Mouse (Mus musculus) layer of hippocampus, adult 8-10 months (tissue): ENCODE measurements around the gene Ubac2. TPM values are rescaled to one million over a fixed set of nuclear protein-coding genes. Genes with fewer than 3 reads are reported as not detected.

ENCODE experiments used
- DNase-seq, 2 experiments: peaks; one replicate each; pipeline ENCODE4 v3.0.0; 2022; ENCODE audit warnings: low spot score in 2 of 2
- total RNA-seq, 4 experiments: library from RNA; stranded (reverse); gene quantifications; 2 replicates each; pipeline ENCODE4 v1.2.4; 2022

Ubac2 gene
- total RNA-seq, 4 experiments from 2014 or later = 40.3 to 47.1 (median 45.1) TPM

DNA sequence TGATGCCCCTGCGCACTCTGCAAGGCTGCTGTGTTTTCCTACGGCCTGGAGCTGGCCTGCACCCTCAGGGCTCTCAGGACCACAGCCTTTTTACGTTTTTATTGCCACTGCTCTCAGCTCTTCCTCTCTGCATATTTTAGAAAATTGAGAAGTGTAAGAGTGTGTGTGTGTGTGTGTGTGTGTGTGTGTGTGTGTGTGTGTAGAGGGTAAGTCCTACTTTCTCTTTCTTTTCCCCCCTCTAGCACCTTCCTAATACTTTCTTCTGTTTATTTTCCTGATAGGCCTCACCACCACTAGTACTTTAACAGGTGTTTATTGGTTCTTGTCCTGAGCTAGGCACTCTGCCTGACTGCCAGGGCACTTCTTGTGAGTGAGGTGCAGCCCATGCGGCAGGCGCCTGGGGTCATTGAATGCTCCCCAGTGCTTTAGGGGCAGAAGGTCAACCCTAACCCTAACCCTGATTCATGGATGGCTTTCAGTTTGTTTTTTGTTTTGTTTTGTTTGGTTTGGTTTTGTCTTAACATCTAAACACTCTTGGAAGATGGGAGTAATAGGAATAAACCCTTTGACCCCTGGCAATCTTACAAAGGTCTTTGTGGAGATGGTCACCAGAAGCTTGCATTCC is 16.2 kb downstream of the Ubac2 start:
- no peak for DNase-seq

DNA sequence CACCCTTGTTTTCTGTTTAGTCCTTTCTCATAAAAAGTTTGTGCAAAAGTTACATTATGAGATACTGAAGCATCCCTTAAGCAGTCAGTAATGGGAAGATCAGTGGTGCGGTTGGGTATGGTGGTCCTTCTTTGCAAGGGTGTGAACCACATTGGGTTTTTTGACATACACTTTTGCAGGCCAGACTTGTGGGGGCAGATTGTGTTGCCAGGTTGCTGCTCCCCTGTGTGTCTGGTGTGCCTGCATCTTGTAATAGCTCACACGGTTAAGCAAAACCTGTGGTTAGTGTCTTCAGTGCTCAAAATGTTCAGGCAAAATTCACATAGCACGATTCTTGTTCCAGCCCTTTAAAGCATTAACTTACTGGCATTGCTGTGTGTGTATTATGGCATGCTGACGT is 16.9 kb downstream of the Ubac2 start:
- DNase-seq = no peak

DNA sequence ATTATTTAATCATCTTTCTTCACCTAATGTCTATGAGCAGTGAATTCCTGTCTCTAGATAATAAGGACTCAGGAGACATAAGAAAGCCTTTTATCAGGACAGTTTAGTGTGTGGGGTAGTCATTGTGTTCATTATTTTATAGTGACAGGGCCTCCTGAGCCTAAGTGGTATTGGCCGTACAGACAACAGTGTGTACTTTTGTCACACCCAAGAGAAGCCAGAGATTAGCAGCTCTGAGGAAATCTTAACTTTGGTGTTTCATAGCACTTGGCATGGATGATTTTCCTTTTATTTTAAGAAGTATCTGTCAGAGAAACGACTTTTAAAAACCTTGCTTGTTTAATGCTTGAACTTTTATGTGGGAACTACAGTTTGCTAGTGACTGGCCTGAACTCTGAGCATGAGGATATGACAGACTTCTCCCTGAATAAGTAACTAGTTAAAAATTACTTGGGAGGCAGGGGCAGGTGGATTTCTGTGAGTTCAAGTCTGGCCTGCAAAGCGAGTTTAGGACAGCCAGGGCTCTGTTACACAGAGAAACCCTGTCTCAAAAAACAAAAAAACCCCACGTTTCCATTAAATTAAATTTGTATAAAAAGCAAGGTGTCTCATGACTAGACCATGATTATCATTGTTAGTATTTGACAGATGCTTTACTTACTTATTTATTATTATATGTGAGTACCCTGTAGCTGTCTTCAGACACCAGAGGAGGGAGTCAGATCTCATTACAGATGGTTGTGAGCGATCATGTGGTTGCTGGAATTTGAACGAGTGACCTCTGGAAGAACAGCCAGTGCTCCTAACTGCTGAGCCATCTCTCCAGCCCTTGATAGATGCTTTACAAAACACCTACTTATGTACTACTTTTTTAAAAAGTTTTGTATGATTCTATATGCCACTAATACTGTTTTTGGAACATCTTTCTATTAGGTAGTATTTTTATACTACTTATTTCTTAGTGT is 18.0 kb downstream of the Ubac2 start:
- no peak for DNase-seq

DNA sequence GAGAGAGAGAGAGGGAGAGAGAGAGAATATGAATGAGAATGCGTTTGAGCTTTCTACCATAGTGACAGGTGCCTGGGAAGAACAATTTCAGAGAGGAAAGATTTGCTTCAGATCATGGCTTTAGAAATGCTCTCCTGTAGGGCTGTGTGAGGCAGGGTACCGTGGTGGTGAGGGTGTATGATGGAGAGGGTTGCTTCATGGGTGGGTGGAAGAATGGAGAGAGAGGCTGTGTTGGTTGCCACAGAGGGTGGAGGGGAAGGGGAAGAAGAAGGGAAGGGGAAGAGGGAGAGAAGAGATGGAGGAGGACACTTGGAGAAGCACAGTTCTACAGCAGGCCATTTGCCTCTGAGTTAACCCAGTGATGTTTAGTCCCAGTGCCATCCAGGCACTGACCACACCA is 19.4 kb downstream of the Ubac2 start:
- no peak for DNase-seq

DNA sequence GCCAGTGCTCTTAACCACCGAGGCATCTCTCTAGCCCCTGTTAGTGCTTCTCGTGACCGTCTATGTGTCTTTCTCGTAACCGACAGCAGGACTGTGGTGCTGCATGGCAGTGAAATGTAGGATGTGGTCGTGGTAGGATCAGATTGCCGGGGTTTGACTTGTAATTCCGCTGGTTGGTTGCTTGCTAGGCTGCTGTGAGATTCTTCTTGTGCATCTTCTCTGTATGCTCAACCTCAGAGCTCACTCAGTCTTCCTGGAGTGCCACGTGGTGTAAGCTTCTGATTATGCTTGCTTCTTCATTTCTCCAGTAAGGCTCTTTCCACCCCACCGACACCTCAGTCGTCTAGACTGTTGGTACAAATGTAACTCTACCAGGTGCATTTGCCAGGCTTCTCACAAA is 20.1 kb downstream of the Ubac2 start:
- DNase-seq = no peak

DNA sequence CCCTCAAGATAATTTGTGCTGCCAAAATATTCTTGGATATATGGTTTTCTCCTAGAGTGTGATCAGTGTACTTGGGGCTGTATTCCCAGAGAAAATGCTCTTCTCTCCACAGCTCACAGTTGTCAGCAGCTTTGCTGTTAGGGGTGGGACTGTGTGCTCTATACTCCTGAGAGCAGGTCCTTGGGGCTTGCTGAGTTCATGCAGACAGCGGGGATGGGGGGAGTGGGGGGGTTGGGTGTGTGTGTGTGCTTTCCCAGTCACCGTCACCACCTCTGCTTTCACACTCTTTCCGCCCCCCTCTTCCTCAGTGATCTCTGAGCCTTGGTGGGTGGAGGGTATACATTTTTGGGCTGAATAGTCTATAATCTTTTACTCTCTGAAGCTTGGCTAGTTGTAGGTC is 20.7 kb downstream of the Ubac2 start:
- DNase-seq = no peak

DNA sequence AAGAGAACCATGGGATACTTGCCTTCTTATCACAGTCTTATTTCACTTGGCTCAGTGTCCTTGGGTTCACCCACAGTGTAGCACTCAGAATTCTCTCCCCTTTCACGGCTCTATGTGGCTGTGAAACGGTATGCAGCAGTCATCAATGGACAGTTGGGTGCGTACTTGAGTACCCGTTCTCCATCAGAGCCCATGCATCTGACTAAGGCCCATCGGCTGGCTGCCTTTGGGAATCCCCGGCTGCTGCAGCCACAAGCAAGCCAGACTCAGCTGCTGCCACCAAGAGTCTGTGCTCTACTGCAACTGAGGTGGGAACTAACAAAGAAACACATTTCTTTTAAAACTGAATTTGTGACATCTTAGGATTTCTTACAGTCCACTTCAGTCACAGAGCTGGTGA is 23.1 kb downstream of the Ubac2 start:
- DNase-seq = no peak

DNA sequence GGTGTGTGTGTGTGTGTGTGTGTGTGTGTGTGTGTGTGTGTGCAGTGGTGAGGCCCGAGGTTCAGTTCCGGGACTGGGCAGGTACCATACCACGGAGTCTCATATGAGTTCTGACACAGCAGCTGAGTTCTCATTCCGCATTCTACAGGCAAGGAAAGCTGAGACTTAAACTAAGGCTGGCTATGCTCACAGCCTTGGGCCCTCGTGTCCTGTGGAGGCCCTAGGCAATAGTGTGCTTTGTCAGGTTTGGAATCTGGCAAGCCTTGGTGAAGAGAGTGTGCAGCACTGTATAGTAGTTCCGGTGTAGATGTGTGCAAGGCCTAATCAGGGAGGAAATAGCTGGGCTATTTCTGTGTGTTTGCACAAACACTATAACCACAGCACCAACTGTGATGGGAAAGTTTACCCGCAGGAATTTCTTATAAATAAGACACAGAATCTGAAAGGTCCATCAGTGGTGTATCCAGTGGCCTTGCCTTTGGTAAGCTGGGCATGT is 25.0 kb downstream of the Ubac2 start:
- no peak for DNase-seq

DNA sequence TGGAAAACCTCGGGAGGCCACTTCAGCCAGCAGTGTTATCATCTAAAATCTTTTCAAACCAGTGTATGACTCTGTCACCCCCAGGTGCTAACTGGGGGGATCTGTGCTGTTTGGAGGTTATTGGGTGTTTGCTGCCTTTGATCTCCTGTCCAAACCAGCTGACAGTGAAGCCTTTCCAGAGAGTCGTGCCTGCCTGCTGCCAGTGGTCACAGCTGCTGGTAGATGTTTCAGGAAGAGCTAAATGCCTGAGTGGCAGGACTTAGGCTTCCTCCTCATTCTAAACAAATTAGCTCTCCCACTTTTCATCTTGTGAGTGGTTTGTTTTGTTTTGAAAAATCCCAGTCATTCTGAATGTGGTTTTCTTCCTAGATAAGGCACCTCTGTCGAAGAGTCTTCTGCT is 26.3 kb downstream of the Ubac2 start:
- DNase-seq = no peak

DNA sequence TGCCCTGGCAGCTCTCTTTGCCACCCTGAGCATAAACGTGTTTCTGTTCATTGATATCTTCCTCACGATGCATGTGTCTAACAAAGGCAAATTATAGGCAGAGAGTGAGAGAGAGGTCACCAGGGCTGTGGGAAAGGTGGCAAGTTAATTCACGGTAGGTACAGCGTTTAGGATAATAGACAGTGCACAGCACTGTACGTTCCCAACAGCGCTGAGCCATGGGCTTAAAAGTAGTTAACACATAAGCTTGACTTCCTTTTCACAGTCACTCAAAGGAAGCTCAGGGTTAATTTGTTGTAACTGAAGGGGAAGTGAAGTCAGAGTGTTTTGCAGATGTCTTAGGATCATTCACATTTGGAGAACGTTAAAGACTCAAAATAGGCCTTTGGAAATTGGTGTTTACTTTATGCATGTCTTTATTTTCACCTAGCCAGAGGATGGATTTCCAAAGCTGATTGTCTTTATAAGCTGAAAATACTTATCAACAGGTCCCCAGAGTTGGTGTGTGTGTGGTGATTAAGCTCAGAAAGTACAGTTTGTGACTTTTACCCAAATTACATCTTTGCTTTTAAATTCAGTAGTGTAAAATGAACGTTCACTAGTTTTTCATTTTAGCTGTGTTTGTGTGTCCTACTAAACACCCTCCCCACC is 28.0 kb downstream of the Ubac2 start:
- no peak for DNase-seq

DNA sequence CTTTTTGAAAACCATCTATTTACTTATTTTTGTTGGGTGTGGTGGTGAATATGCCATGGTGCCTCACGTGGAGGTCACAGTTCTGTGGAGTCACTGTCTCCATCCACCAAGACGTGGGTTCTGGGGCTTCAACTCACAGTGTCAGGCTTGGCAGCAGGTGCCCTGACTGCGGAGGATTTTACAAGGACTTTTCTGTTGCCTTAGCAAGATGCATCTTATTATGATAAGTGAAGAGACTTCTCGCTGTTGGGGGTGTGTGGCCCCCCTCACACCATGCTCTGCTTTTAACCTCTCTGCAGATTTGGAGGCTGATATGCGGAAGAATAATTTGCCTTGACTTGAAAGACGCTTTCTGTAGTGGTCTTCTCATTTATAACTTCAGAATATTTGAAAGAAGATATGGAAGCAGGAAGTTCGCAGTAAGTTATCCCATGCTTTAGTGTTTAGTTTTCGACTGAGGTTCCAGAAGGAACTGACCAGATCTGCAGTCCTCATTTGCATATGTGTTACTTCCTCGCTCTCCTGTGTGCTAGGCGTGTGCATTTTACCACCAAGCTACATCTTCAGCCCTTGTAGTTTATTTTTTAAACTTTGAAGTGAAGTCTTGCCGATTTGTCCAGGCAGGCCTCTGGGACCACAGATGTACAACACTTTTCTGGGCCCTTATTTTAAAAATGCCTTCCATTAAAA is 28.7 kb downstream of the Ubac2 start:
- DNase-seq = no peak

DNA sequence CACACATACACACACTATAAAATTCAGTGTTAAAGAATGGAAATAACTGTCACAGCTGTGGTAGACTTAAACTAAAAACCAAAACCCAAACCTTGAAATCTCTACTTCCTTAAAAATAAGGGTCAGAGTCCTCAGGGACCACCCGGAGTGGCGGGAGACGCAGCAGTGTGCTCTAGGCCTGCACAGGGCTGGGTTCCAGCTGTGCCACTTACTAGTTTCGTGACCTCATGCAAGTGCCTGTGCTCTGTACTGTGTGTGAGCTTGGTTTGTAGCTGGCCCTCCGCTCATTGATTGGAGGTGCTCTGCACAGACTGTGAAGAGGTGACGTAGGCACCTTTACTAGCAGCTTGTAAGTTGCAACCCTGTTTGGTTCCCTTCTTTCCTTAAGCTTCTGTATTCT is 31.4 kb downstream of the Ubac2 start:
- DNase-seq = no peak

DNA sequence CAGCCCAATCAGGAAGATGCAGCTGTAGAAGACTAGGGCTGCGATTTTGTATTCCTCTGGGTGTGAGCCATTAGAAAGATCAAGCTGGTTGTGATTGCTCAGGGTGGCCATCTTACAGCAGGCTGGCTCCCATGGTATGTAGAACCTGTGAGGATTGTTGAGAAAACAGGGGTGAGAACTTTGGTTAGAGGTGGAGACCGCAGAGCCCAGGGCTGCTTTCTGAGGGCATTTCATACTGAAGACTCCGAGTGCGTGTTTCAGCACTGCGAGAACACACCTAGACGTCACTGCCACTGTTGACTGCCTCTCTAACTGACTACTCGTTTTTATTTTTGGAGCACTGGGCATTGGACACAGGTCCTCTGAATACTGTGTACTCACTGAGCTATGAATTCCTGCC is 34.1 kb downstream of the Ubac2 start:
- no peak for DNase-seq

DNA sequence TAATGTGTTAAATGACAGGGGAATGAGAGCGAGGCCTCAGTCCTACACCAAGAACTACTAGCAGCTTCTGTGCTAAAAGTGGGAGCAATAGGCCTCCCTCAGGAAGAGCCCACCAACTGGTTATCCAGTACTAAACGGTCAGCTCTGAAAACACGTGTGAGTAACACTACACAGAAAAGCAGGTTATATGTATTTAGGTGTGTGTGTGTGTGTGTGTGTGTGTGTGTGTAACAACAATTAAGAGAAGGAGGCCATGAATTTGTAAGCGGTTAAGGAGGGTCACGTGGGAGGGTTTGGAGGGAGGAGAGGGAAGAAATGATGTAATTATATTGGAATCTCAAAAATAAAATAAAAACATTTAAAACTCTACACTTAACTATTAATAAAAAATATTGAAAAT is 36.7 kb downstream of the Ubac2 start:
- DNase-seq = no peak

DNA sequence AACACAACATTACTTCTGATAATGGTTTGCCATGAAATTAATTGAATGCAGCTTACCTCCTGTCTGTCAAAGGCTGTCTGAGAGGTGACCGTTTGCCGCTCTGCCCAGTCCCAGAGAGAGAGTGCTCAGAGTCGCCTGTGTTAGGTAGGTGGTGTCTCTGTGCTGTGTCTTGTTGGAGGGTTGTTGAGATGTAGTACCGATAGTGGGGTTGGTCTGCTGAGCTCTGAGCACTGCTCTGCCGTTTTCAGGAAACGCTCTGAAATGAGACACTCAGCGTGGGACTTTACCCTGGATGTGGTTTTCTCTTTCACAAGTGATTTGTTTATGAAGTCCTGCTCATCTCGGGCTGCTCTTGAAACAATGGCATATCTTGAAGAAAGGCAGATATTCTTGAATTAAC is 37.2 kb downstream of the Ubac2 start, which contains the start of gene Gpr18:
TSS of gene Gpr18 (minus strand) at position 161 of the 400 bp plus-strand sequence.
- no peak for DNase-seq

DNA sequence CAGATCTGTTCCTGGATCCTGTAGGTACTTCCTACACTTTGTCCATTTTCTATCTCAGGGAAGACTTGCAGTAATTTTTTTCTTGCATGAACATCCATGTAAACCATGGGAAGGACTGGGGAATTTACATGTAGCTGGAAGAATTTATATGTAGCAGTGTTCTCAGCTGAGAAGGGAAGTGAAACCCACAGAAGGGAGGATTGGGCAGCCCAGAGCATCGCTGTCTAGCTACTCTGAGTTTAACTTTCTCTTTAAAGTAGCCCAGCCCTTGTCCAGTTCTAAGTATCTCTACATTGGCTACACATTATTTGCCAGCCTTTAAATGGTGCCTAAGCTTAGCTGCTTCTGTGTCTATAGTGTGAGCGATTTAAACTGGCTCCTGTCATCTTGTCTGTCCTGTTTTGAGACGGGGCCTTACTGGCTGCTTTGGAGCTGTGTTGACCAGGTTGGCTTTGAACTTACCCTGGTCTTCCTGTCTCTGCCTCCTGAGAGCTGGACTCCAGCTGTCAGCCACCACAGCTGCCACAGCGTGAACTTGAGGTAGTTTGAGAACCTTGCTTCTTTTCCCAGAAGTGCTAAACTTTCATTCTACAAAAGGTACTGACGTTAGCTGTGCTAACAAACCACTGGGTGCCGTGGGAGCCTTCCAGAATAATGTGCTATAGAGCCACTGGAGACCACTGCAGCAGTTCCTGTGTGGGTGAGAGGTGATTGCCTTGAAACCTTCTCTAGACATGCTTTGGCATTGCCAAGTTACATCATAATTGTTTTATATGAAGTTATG is 38.1 kb downstream of the Ubac2 start:
- no peak for DNase-seq

DNA sequence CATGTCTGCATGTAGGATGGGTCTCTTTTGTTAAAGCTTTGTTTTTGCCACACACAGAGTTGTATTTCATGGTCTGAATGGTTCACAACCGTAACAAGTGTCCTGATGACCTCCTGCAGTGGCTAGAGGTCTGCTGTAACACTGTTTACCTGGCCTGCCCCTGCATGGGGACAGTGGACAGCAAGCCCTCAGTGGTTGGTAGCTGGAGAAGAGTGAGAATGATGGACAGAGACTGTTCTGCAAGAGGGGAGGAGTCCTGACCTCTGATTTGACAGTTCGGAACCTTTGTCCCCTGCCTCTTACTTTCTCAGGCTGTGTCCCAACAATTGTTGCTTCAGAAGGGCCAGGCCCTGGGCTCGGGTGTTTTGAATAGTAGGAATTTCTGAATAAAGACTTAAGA is 39.8 kb downstream of the Ubac2 start:
- DNase-seq = no peak

DNA sequence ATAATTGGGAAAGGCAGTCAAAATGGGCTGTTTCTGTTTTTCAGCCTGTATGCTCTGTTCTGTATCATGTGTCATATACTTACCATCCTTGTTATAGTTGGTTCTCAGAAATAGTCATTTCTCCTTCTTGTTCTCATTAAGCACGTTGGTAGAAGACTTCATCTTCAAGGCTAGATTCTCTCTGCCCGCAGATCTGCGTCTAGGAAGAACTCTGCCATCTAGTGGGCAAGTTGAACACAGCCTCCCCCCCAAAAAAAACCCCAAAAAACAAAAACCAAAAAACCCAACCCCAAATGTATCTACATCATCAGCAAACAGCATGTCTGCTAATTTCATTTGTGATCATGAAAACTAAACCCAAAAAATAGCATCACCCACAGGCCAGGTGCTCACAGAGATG is 41.3 kb downstream of the Ubac2 start:
- no peak for DNase-seq

DNA sequence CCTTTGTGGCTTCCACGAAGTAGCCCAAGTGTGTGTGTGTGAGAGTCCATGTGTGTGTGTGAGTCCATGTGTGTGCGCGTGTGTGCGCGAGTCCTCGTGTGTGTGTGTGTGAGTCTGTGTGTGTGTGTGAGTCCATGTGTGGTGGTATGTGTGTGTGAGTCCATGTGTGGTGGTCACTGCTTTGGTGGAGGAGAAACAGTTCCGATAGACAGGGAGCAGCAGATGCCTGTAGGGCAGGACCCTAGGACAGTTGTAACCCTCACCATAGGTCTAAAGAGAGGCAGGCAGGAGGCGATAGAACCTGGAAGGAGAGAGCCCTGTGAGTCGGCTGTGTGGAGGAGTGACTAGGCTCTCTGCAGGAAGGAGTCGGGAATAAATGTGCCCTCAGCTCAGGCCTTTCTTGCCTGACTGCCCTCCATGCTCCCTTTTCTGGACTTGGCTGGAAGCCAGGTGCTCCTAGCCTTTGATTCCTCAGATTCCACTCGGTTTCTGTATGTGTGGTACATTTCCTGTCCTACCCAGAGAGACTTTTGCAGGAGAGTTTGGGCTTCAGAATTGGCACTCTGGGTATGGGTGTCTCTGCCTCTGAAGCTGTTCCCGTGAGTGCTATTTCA is 42.2 kb downstream of the Ubac2 start:
- DNase-seq = no peak

DNA sequence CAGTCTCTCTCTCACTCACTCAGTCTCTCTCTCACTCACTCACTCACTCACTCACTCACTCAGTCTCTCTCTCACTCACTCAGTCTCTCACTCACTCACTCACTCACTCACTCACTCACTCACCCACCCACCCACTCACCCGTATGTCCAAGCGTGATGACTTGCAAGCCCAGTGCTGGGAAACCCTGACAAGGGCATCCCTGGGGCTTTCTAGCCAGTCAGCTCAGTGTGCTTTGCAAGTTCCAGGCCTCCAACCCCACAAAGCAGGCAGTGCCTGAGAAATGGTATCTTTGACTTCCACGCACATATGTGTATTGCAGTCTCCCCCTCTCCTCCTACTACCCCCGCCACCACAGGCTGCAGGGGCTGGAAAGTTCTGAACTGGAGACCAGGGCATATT is 43.6 kb downstream of the Ubac2 start:
- no peak for DNase-seq
